Mouse (Mus musculus): ENCODE measurements around the gene Rps18. TPM values are rescaled to one million over a fixed set of nuclear protein-coding genes. Genes with fewer than 3 reads are reported as not detected.

Gene Rps18
- polyA plus RNA-seq (2015; fragmentation: Nextera tagmentation; extraction: Ambion mirVana): 872 and 906 TPM in 2 replicates

DNA sequence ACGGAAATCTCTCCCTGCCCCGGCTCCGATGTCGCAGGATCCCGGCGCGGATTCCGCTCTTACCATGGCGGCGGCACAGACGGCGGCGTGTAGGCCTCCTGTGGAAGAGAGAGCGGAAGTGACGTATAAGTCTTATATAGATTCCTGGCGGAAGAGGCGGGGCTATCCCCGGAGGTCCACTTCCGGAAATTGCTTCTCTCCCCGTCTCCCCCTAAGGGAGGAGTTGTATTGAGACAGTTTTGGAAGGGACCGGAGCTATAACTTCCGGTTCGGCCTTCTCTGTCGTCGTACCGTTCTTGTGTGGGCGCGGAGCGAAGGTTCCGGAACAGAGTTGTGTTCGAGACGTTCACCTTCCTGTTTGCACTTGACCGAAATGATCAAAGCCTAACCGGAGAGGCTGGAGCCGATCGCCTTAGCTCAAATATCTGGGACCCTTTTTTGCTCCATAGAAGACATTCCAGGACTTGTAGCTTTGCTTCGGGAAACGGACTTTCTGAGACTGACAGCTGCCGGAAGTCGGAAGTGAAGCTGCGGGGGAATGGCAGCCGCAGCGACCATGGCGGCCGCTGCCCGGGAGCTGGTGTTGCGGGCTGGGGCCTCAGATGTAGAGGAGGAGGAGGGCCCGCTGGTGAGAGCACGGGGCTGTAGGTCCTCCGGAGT, at the start of gene Rps18, which contains the start of gene Vps52:
Gene Rps18, minus strand, starts transcription at position 447 of the 660 bp plus-strand sequence.
Gene Vps52, plus strand, starts transcription at position 258 of the 660 bp plus-strand sequence.

DNA sequence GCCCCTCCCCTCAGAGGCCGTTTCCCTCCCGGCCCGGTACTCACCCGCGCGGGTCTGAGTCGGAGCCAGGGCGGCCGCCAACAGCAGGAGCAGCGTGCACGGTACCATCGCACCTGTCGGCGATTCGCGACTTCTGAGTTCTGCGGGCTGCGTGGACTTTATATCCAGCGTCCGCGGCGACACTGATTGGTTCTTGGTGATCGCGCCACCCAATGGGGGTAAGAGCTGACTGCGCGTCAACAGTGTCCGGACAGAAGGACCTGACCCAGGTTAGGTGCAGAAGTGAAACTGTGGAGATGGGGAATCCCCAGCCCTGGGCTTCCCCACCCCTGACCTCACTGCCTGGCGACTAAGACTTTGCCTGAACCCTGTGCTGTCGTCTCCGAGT, 44.3 kb upstream of the Rps18 start, which contains the start of gene H2-K1:
Gene H2-K1, minus strand, starts transcription at position 198 of the 388 bp plus-strand sequence.

DNA sequence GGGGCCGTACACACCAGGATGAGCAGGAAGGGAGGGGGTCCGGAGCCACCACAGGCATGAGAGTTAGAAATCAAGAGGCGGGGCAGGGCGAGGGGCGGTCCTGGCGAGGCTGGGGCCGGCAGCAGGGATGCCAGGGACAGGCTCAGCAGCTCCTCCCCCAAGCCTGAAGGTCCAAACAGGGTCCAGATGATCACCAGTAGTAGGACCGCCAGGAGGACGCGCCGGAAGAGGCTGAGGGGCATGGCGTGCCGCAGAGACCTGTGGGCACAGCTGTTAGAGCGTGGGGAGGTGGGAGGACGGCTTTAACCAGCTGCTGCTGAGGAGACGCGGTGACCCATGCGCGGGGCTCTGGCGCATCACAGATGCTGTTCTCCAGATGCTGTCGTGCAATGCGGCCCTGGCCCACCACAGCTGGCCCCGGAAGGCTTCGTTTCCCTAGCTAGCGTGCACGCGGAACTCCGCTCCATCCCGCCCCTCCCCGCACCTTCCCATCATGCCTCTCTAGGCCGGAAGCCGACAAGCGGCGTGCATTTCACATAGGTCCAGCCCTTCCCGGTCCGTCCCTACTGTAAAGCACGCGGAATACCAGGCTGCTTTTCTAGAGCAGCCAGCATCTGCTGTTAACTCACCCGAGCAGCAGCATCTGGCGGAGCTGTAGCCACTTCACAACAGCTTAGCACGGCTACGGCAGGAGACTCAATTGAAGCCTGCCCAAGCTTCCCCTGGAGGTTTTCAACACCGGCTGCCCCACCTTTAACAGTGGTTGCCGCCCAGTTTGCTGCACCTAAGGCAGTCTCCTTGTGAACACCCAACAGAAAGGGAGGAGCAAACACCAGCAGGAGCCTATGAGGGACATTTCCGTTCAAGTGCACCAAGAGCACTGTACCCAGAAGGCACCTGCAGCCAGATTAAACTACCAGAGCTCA, 4.5 kb downstream of the Rps18 start, which contains the start of gene B3galt4:
Gene B3galt4, minus strand, starts transcription at position 468 of the 926 bp plus-strand sequence.

DNA sequence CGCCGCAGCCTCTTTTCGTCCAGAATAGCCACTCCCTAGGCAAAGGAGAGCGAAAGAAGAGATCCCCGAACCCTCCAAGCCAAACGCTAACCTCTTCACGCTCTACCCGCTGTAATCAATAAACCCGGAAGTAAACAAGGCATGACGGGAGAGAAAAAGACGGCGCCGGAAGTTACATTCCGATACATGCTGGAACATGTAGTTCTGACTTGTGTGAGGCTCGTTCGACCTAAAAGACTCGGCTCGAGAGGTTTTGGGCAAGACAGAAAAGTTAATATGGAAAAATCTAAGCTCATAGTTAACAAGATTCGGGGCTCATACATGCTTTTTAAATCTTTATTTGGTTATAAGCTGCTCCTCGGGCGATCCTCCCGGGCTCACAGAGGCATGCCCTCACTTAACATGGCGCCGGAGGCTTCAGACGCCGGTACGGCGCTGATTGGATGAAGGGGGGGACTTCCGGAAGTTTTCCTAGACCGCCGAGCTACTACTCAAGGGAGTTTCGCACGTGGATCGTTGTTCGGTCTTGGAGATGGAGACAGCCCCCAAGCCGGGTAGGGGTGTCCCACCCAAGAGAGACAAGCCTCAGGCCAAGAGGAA, 15.5 kb downstream of the Rps18 start, which contains the start of the genes Pfdn6 and Wdr46:
Gene Pfdn6, minus strand, starts transcription at position 138 of the 600 bp plus-strand sequence.
Gene Wdr46, plus strand, starts transcription at position 455 of the 600 bp plus-strand sequence.

DNA sequence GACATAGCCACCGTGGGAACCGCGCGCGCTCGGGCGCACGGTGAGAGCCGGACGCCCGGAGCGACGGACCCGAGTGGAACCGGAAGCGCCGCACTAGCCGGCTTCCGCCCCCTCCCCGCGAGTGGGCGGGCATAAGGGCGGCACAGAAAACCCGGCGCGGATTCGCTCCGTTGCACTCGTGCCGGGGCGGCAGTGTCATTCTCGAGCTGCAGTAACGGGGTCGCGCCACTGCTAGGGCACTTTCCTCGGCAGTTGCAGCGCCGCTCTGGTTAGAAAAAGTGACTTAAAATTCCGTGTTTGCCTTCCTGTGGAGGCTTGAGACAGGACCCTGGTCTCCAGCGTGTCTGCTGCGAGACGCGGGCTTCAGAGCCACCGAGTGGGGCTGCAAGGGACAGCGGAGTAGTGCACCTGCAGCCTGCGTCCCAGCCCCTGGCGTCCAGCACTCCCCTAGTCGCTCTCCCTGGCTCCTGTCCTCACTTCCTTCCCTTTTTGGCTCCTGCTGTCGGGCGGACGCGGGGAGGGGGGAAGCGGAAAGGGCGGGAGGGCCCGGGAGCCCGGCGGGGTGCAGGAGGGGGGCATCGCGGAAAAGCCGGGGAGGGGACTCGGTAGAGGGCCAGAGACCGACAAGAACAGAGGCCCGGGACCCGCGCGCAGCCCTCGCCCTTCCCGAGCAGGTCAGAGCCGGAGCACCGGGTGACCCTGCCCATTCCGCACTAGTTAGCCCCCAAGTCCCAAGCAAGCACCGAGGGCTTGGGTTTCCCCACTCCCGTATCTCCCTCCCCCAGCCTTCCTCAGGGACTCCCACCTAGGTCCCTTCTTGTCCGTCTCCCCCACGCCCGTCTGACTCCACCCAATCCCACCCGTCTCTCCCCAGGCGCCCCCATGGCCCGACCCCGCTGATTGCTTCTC, 26.2 kb downstream of the Rps18 start, which contains the start of gene Rgl2:
Gene Rgl2, plus strand, starts transcription at position 173 of the 909 bp plus-strand sequence.

DNA sequence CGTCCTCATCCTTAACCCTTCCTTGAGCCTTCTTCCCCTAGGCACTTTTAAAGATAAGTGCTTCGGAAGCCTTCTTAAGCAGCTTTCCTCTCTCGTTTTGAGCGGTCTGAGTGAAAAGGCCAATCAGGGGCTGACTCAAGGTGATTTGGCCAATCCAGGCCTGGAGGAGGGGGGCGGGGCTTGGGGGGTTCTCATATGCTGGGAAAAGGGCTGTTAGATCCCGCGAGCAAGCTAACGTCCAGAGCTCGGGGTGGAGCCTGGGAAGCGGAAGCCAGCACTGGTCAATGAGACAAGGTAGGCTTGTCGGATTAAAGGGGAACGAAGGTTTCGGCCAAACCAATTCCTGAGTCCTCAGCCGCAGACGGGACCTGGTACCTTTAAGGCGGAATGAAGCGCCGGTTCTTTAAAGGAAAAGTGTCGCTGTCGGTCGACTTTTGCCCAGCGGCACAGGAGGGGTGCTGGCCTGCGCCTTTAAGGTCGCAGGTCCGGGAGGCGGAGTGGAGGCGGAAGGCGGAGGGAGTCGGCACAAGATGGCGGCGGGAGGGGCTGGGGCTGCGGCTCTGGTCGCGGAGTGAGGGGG, 40.0 kb downstream of the Rps18 start, which contains the start of the genes Tapbp and Zbtb22:
Gene Tapbp, plus strand, starts transcription at position 229 of the 580 bp plus-strand sequence.
Gene Zbtb22, plus strand, starts transcription at position 234 of the 580 bp plus-strand sequence.

DNA sequence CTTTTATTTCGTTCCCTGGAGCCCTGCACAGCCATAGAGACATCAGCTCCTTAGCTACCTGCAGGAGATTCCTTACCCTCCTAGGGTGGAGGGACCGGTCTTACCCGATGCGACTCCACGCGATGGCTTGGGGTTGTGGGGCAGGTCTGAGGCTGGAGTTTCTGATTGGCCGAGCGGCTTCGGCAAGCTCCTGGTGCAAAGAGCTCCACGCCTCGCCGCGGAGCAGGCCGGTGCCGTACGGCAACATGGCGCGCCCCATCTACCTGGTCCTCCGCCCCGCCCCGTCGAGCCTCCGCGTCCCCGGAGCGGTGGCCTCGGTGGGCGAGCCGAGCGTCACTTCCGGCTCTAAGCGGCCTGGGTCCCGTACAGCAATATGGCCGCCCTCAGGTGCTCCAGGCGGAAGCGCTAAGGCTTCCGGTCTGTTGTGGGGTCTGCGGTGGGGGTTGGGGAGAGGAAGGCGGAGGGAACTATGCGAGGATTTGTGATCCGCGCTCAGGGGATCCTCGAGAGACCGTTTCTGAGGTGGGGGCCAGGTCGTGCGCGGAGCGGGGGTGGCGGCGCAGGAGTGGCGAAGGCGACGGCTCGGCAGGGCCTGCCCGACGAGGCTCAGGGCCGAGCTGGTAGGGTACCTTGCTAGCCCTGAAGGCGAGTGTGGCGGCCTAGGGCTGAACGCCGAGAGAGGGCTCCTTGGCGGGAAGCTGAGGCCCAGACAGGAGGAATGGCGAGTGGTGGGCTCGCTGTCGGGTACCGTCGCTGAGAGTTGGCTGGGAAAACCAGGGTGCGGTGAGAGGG, 46.5 kb downstream of the Rps18 start, which contains the start of gene Daxx:
Gene Daxx, plus strand, starts transcription at position 338 of the 792 bp plus-strand sequence.

DNA sequence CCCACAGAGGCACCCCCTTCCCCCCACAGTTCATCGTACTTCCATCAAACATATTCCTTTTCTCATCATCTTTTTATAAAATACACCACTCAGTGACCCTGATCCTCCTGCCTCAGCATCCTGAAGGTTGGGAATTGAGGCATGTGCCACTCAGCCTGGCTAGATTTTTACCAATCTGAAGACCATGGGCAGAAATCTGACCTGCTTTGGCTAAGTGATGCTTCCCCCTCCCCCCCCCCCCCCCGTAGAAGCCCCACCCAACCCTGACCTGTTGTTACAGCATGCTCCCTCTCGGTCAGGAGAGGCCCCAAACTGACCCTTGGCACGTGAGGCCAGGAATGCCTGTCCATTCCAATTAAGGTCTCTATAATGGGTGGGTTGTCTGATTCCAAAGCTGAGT, 51.0 kb downstream of the Rps18 start, which contains the start of gene Platr17:
Gene Platr17, plus strand, starts transcription at position 301 of the 400 bp plus-strand sequence.

Other genes with a start within 250 kb of the Rps18 start
- gene March2, start 237.3 kb downstream of the Rps18 start, polyA plus RNA-seq (2015; fragmentation: Nextera tagmentation; extraction: Ambion mirVana): 76.0 and 80.0 TPM in 2 replicates
- gene Rab11b, start 195.5 kb downstream of the Rps18 start, polyA plus RNA-seq (2015; fragmentation: Nextera tagmentation; extraction: Ambion mirVana): 488 and 491 TPM in 2 replicates
- 41.0 and 44.6 TPM in 2 replicates for gene Angptl4, start 174.2 kb downstream of the Rps18 start, polyA plus RNA-seq (2015; fragmentation: Nextera tagmentation; extraction: Ambion mirVana)
- gene Kank3, start 145.5 kb downstream of the Rps18 start, polyA plus RNA-seq (2015; fragmentation: Nextera tagmentation; extraction: Ambion mirVana): 38.1 and 42.0 TPM in 2 replicates
- 552 and 646 TPM in 2 replicates for gene Rps28, start 131.4 kb downstream of the Rps18 start, polyA plus RNA-seq (2015; fragmentation: Nextera tagmentation; extraction: Ambion mirVana)
- gene Ndufa7, start 131.4 kb downstream of the Rps18 start, polyA plus RNA-seq (2015; fragmentation: Nextera tagmentation; extraction: Ambion mirVana): 595 and 638 TPM in 2 replicates
- gene Cd320, start 112.9 kb downstream of the Rps18 start, polyA plus RNA-seq (2015; fragmentation: Nextera tagmentation; extraction: Ambion mirVana): 51.5 and 57.3 TPM in 2 replicates
- gene Gm7029, start 82.2 kb downstream of the Rps18 start, polyA plus RNA-seq (2015; fragmentation: Nextera tagmentation; extraction: Ambion mirVana): not detected in 2 replicates
- 1.6 TPM in 2 replicates for gene Kifc1, start 65.3 kb downstream of the Rps18 start, polyA plus RNA-seq (2015; fragmentation: Nextera tagmentation; extraction: Ambion mirVana)
- 1.4 and 1.5 TPM in 2 replicates for gene Platr17, start 50.9 kb downstream of the Rps18 start, polyA plus RNA-seq (2015; fragmentation: Nextera tagmentation; extraction: Ambion mirVana)
- 40.7 and 43.3 TPM in 2 replicates for gene Daxx, start 46.6 kb downstream of the Rps18 start, polyA plus RNA-seq (2015; fragmentation: Nextera tagmentation; extraction: Ambion mirVana)
- gene Tapbp, start 40.1 kb downstream of the Rps18 start, polyA plus RNA-seq (2015; fragmentation: Nextera tagmentation; extraction: Ambion mirVana): 47.9 and 55.8 TPM in 2 replicates
- 18.3 and 18.5 TPM in 2 replicates for gene Zbtb22, start 40.1 kb downstream of the Rps18 start, polyA plus RNA-seq (2015; fragmentation: Nextera tagmentation; extraction: Ambion mirVana)
- 40.2 and 49.4 TPM in 2 replicates for gene Rgl2, start 26.5 kb downstream of the Rps18 start, polyA plus RNA-seq (2015; fragmentation: Nextera tagmentation; extraction: Ambion mirVana)
- 181 TPM in 2 replicates for gene Pfdn6, start 15.7 kb downstream of the Rps18 start, polyA plus RNA-seq (2015; fragmentation: Nextera tagmentation; extraction: Ambion mirVana)
- gene Wdr46, start 15.3 kb downstream of the Rps18 start, polyA plus RNA-seq (2015; fragmentation: Nextera tagmentation; extraction: Ambion mirVana): 17.0 and 17.9 TPM in 2 replicates
- 13.6 and 15.4 TPM in 2 replicates for gene B3galt4, start 4.5 kb downstream of the Rps18 start, polyA plus RNA-seq (2015; fragmentation: Nextera tagmentation; extraction: Ambion mirVana)
- 60.0 and 63.3 TPM in 2 replicates for gene Vps52, start 189 bp downstream of the Rps18 start, polyA plus RNA-seq (2015; fragmentation: Nextera tagmentation; extraction: Ambion mirVana)
- gene H2-K1, start 44.3 kb upstream of the Rps18 start, polyA plus RNA-seq (2015; fragmentation: Nextera tagmentation; extraction: Ambion mirVana): 23.9 and 24.3 TPM in 2 replicates
- gene Ring1, start 68.7 kb upstream of the Rps18 start, polyA plus RNA-seq (2015; fragmentation: Nextera tagmentation; extraction: Ambion mirVana): 21.7 and 24.2 TPM in 2 replicates
- 72.0 and 82.6 TPM in 2 replicates for gene H2-Ke6, start 72.1 kb upstream of the Rps18 start, polyA plus RNA-seq (2015; fragmentation: Nextera tagmentation; extraction: Ambion mirVana)
- 143 and 149 TPM in 2 replicates for gene Slc39a7, start 75.7 kb upstream of the Rps18 start, polyA plus RNA-seq (2015; fragmentation: Nextera tagmentation; extraction: Ambion mirVana)
- gene Rxrb, start 75.8 kb upstream of the Rps18 start, polyA plus RNA-seq (2015; fragmentation: Nextera tagmentation; extraction: Ambion mirVana): 50.1 and 52.1 TPM in 2 replicates
- 9.1 and 12.1 TPM in 2 replicates for gene Col11a2, start 83.4 kb upstream of the Rps18 start, polyA plus RNA-seq (2015; fragmentation: Nextera tagmentation; extraction: Ambion mirVana)
- gene H2-Oa, start 136.3 kb upstream of the Rps18 start, polyA plus RNA-seq (2015; fragmentation: Nextera tagmentation; extraction: Ambion mirVana): 0.25 and 0.64 TPM in 2 replicates
- gene H2-DMa, start 163.5 kb upstream of the Rps18 start, polyA plus RNA-seq (2015; fragmentation: Nextera tagmentation; extraction: Ambion mirVana): 26.1 and 27.0 TPM in 2 replicates
- gene Brd2, start 166.6 kb upstream of the Rps18 start, polyA plus RNA-seq (2015; fragmentation: Nextera tagmentation; extraction: Ambion mirVana): 107 and 118 TPM in 2 replicates
- gene H2-DMb2, start 187.3 kb upstream of the Rps18 start, polyA plus RNA-seq (2015; fragmentation: Nextera tagmentation; extraction: Ambion mirVana): 0.66 and 0.96 TPM in 2 replicates
- 0.80 and 1.1 TPM in 2 replicates for gene H2-DMb1, start 197.1 kb upstream of the Rps18 start, polyA plus RNA-seq (2015; fragmentation: Nextera tagmentation; extraction: Ambion mirVana)
- gene Tap1, start 231.6 kb upstream of the Rps18 start, polyA plus RNA-seq (2015; fragmentation: Nextera tagmentation; extraction: Ambion mirVana): 8.0 and 8.7 TPM in 2 replicates
- gene Psmb9, start 231.8 kb upstream of the Rps18 start, polyA plus RNA-seq (2015; fragmentation: Nextera tagmentation; extraction: Ambion mirVana): 3.5 and 3.7 TPM in 2 replicates
- gene Psmb8, start 241.7 kb upstream of the Rps18 start, polyA plus RNA-seq (2015; fragmentation: Nextera tagmentation; extraction: Ambion mirVana): 7.4 and 9.0 TPM in 2 replicates
- 3.5 and 4.9 TPM in 2 replicates for gene Tap2, start 247.5 kb upstream of the Rps18 start, polyA plus RNA-seq (2015; fragmentation: Nextera tagmentation; extraction: Ambion mirVana)

All from neural tube, postnatal 0 days (tissue).